Mouse (Mus musculus) forebrain, embryonic 15.5 days (tissue): ENCODE measurements at regions not wholly inside any gene's neighbourhood (a gene's known extent, or its start where the extent isn't known, plus 50 kb on each side); places are given as distances from the start of the nearest gene placed in this dataset.

Experiments used
- ATAC-seq: fragments of 200-750 bp; cut with Nextera tagmentation; replicated peaks from 2 replicates; pipeline ENCODE4 v1.8.0; 2017; ENCODE audit warnings: mild to moderate bottlenecking, moderate TSS enrichment, moderate library complexity
- H3K27ac ChIP-seq: fragments of 300-500 bp; sonication (generic); replicated peaks from 2 replicates; pipeline ENCODE4 v1.5.1; 2015; ENCODE audit warnings: mild to moderate bottlenecking, inconsistent platforms
- H3K27me3 ChIP-seq: fragments of 300-500 bp; sonication (generic); 2 replicates; pipeline ENCODE4 v1.6.1; 2015; ENCODE audit warnings: inconsistent platforms
- H3K36me3 ChIP-seq: fragments of 300-500 bp; sonication (generic); 2 replicates; pipeline ENCODE4 v1.6.1; 2015; ENCODE audit warnings: mild to moderate bottlenecking, inconsistent platforms
- H3K4me1 ChIP-seq: fragments of 300-500 bp; sonication (generic); 2 replicates; pipeline ENCODE4 v1.6.1; 2015; ENCODE audit warnings: inconsistent platforms
- H3K4me2 ChIP-seq: fragments of 300-500 bp; sonication (generic); replicated peaks from 2 replicates; pipeline ENCODE4 v1.6.1; 2015; ENCODE audit warnings: mild to moderate bottlenecking, inconsistent platforms
- H3K4me3 ChIP-seq: fragments of 300-500 bp; sonication (generic); 2 replicates; pipeline ENCODE4 v1.5.1; 2015; ENCODE audit warnings: mild to moderate bottlenecking, inconsistent platforms
- H3K9ac ChIP-seq: fragments of 300-500 bp; sonication (generic); replicated peaks from 2 replicates; pipeline ENCODE4 v1.6.1; 2015; ENCODE audit warnings: mild to moderate bottlenecking, inconsistent platforms
- H3K9me3 ChIP-seq: fragments of 300-500 bp; sonication (generic); 2 replicates; pipeline ENCODE4 v1.6.1; 2016; ENCODE audit warnings: inconsistent platforms
- WGBS: fragments of 180-500 bp; shearing (Covaris S2); methylation state at CpG from one replicate; pipeline ENCODE4 v1.1.7; 2015; ENCODE audit warnings: mixed read lengths; 5-methylcytosine and 5-hydroxymethylcytosine counted together

DNA sequence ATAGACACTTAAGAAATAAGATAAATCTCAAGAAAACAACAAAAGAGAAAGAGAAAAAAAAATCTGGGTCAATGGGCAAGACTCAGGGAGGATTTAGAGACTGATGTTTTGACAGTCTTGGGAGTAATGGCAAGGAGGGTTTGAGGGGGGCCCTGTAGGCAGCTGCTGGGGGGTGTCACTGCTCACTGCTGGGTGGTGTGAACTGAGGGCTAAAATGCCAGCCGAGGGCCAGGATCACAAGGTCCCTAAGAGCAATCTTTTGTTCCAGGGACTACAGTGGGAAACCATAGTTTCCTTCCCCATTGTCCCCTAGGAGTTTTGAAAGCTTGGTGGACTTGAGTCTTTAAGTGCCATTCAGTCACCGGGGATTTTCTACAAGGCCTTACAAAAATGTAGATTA lies 304.8 kb downstream of the Klf5 start:
- no peak overlapping the region for H3K4me2 ChIP-seq
- H3K4me1 ChIP-seq, result no peaks in the 10 kb centered on the region
- no peaks in the 10 kb centered on the region for H3K27me3 ChIP-seq
- no peaks in the 10 kb centered on the region for H3K36me3 ChIP-seq
- H3K9ac ChIP-seq, result no peak overlapping the region
- no peak overlapping the region for H3K4me3 ChIP-seq
- ATAC-seq, result no peak; the same call in 1 of the 2 replicates
- WGBS, result 27% methylated on average over 2 of the region's 2 CpGs
- H3K27ac ChIP-seq, result no peak overlapping the region
- H3K9me3 ChIP-seq, result no peaks in the 10 kb centered on the region

DNA sequence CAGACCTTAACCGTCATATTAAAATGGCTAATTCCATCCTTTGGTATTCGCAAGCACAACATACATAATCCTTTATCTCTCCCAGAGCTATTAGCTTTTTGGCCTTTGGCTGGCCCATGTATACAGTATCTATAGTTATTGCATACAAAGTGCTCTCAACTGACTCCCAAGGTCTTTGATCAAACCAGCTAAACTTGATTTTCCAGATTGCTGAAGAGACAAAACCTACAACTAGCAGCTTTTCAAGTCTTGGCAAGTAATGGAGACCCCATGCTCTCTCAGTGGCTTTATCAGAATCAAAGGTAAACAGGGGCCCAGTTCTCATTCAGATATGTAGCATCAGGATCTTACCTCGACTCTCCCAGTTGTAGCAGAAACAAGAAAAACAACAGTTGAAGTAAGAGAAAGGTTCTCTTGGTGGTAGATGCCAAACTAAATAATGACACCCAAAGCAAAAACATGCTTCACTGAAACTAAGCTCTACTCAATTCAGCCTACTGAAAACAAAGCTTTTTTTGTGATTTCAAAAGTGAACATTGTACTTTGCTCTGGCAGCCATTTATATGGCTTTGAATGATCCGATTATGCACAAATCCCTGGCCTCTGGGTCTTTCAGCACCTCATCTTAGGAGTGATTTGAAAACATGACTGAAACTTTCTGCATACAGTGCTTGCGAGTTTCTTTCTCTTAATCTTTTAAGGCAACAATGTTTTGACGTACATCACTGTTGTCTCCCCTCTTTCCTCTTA lies 307.0 kb downstream of the Klf5 start:
- Histone ChIP-seq H3K4me1 (no peaks in the 10 kb centered on the region), H3K9ac (no peak overlapping the region), H3K27me3 (no peaks in the 10 kb centered on the region), H3K27ac (no peak overlapping the region), H3K36me3 (no peaks in the 10 kb centered on the region), H3K4me3 (no peak overlapping the region), H3K9me3 (no peaks in the 10 kb centered on the region), H3K4me2 (no peak overlapping the region)
- ATAC-seq, result no peak
- 58% methylated on average over 6 of the region's 6 CpGs for WGBS

GRCm38 (mm10) chr14:99609003-99609402 lies 310.5 kb downstream of the Klf5 start:
- Histone ChIP-seq H3K4me2 (no peak overlapping the region), H3K27me3 (no peaks in the 10 kb centered on the region), H3K27ac (no peak overlapping the region), H3K36me3 (no peaks in the 10 kb centered on the region), H3K9ac (no peak overlapping the region), H3K9me3 (no peaks in the 10 kb centered on the region), H3K4me3 (no peak overlapping the region), H3K4me1 (no peaks in the 10 kb centered on the region)
- WGBS, result 97% methylated on average over 2 of the region's 2 CpGs
- no peak for ATAC-seq

DNA sequence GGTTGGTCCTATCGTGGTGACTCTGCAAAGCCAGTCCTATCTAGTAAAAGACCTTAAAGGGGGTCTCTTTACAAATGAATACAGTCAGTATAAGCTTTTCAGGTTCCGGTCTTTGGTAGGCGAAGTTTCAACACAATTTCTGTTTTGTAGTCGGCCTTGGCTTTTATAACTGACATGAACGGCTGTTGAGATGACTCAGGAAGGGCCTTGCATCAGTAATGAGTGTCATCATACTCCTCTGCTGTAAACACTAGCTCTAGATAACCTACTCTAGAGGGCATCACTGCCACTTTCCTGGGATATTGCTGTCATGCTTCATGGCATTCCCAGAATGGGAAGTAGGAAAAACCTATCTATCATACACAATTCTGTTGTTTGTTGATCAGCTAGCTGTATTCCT lies 312.9 kb downstream of the Klf5 start:
- no peaks in the 10 kb centered on the region for H3K9me3 ChIP-seq
- no peaks in the 10 kb centered on the region for H3K27me3 ChIP-seq
- no peak overlapping the region for H3K4me2 ChIP-seq
- no peak overlapping the region for H3K9ac ChIP-seq
- no peak for ATAC-seq
- 95% methylated on average over 5 of the region's 5 CpGs for WGBS
- no peaks in the 10 kb centered on the region for H3K4me1 ChIP-seq
- H3K36me3 ChIP-seq, result no peaks in the 10 kb centered on the region
- no peak overlapping the region for H3K4me3 ChIP-seq
- no peak overlapping the region for H3K27ac ChIP-seq

DNA sequence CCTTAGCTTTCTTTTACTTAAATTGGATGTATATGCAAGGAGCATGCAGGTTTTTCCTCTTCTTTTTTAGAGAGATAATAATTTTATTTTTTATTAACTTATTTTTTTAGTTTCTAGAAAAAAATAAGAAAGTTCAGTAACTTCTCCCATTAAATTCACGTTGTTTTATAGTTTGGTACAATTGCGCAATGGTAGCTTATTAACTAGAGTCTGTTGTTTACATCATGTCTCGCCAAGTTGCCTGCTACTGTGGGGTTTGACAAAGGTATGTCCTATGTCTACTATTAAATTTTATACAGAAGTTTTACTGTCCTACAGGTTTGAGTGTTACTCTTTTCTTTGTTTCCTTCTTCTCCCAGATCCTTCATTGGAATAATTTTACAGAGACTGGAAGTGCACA lies 313.6 kb downstream of the Klf5 start:
- Histone ChIP-seq H3K27me3 (no peaks in the 10 kb centered on the region), H3K27ac (no peak overlapping the region), H3K9me3 (no peaks in the 10 kb centered on the region), H3K9ac (no peak overlapping the region), H3K4me1 (peaks cover 4% of the 10 kb centered on the region; the same call in 1 of the 2 replicates), H3K4me2 (no peak overlapping the region), H3K36me3 (no peaks in the 10 kb centered on the region), H3K4me3 (no peak overlapping the region)
- no peak for ATAC-seq
- 94% methylated on average over 3 of the region's 3 CpGs for WGBS

GRCm38 (mm10) chr14:99614748-99615147 lies 316.3 kb downstream of the Klf5 start:
- Histone ChIP-seq H3K9ac (no peak overlapping the region), H3K36me3 (no peaks in the 10 kb centered on the region), H3K27me3 (no peaks in the 10 kb centered on the region), H3K9me3 (no peaks in the 10 kb centered on the region), H3K4me1 (peaks cover 4% of the 10 kb centered on the region; the same call in 1 of the 2 replicates), H3K27ac (no peak overlapping the region), H3K4me3 (no peak overlapping the region), H3K4me2 (no peak overlapping the region)
- no peak for ATAC-seq
- WGBS, result 91% methylated on average over 3 of the region's 3 CpGs

- H3K9me3 ChIP-seq, result no peaks in the 10 kb centered on the region
- H3K9ac ChIP-seq, result no peak overlapping the region
- 38% methylated on average over 7 of the region's 7 CpGs for WGBS
- H3K27ac ChIP-seq, result no peak overlapping the region
- H3K36me3 ChIP-seq, result no peaks in the 10 kb centered on the region
- H3K27me3 ChIP-seq, result no peaks in the 10 kb centered on the region
- no peak overlapping the region for H3K4me3 ChIP-seq
- H3K4me2 ChIP-seq, result no peak overlapping the region
- peaks cover 4% of the 10 kb centered on the region; the same call in 1 of the 2 replicates for H3K4me1 ChIP-seq
- no peak for ATAC-seq
Measured at GRCm38 (mm10) chr14:99616655-99617335, 318.3 kb downstream of the Klf5 start.

GRCm38 (mm10) chr14:99617374-99617773 lies 318.9 kb downstream of the Klf5 start:
- no peak overlapping the region for H3K27ac ChIP-seq

DNA sequence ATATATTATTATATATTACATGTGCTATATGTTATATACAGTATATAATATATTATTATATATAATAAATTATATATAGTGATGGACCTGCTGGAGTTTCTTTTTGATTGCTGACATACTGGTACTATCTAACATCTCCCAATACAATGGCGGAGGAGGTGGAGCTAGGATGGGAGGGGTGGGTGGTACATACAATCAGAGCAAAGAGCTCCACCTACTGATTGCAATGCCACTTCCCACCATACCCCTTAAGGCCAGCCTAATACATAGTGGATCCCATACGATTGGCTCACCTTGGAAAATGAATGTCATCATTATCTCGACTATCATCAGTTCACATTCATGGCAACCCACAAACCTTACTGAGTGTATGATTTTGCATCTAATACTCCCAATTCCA lies 323.0 kb downstream of the Klf5 start:
- no peak for ATAC-seq
- peaks cover 4% of the 10 kb centered on the region; the same call in 1 of the 2 replicates for H3K4me1 ChIP-seq
- H3K4me3 ChIP-seq, result no peak overlapping the region
- no peak overlapping the region for H3K4me2 ChIP-seq
- H3K9ac ChIP-seq, result no peak overlapping the region
- no peak overlapping the region for H3K27ac ChIP-seq
- H3K27me3 ChIP-seq, result no peaks in the 10 kb centered on the region
- no peaks in the 10 kb centered on the region for H3K36me3 ChIP-seq
- 84% methylated on average over 3 of the region's 3 CpGs for WGBS
- no peaks in the 10 kb centered on the region for H3K9me3 ChIP-seq

More at GRCm38 (mm10) chr14:99617374-99617773, 318.9 kb downstream of the Klf5 start:
- Histone ChIP-seq H3K4me3 (no peak overlapping the region), H3K36me3 (no peaks in the 10 kb centered on the region), H3K9me3 (no peaks in the 10 kb centered on the region), H3K4me1 (peaks cover 4% of the 10 kb centered on the region; the same call in 1 of the 2 replicates), H3K9ac (no peak overlapping the region), H3K27me3 (no peaks in the 10 kb centered on the region), H3K4me2 (no peak overlapping the region)
- no peak for ATAC-seq
- 86% methylated on average over 2 of the region's 2 CpGs for WGBS

GRCm38 (mm10) chr14:99624380-99625327 lies 326.2 kb downstream of the Klf5 start:
- H3K4me2 ChIP-seq, result no peak overlapping the region
- ATAC-seq, result no peak
- no peaks in the 10 kb centered on the region for H3K36me3 ChIP-seq
- no peaks in the 10 kb centered on the region for H3K9me3 ChIP-seq
- H3K27ac ChIP-seq, result no peak overlapping the region
- H3K4me1 ChIP-seq, result no peaks in the 10 kb centered on the region
- H3K27me3 ChIP-seq, result no peaks in the 10 kb centered on the region
- no peak overlapping the region for H3K9ac ChIP-seq
- 91% methylated on average over 10 of the region's 10 CpGs for WGBS
- H3K4me3 ChIP-seq, result no peak overlapping the region

DNA sequence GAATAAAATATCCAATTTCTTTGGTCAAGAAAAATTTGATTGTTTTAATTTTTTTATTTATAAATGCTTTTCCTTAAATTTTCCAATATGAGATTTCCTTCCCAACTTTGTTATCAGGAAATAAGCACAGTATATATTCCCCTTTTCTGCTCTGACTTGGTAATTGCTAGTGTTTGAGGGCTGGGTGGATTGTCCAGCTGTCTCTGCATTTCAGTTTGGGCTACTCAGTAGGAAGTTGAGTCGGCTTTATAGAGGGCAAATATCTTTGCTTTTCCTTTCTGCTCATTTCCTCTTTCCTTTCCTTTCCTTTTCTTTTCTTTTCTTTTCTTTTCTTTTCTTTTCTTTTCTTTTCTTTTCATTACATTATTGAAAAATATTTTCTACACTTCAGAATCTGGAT lies 329.1 kb downstream of the Klf5 start:
- H3K4me2 ChIP-seq, result no peak overlapping the region
- no peaks in the 10 kb centered on the region for H3K36me3 ChIP-seq
- ATAC-seq, result no peak
- no peaks in the 10 kb centered on the region for H3K4me1 ChIP-seq
- H3K27me3 ChIP-seq, result no peaks in the 10 kb centered on the region
- no peak overlapping the region for H3K9ac ChIP-seq
- no peaks in the 10 kb centered on the region for H3K9me3 ChIP-seq
- no peak overlapping the region for H3K27ac ChIP-seq
- 79% methylated on average over 1 of the region's 1 CpGs for WGBS
- no peak overlapping the region for H3K4me3 ChIP-seq

- H3K4me1 ChIP-seq, result no peaks in the 10 kb centered on the region
- no peaks in the 10 kb centered on the region for H3K9me3 ChIP-seq
- no peak overlapping the region for H3K9ac ChIP-seq
- no peak for ATAC-seq
- no peak overlapping the region for H3K4me2 ChIP-seq
- 81% methylated on average over 10 of the region's 10 CpGs for WGBS
- H3K27ac ChIP-seq, result no peak overlapping the region
- no peaks in the 10 kb centered on the region for H3K27me3 ChIP-seq
- no peak overlapping the region for H3K4me3 ChIP-seq
- no peaks in the 10 kb centered on the region for H3K36me3 ChIP-seq
Measured at GRCm38 (mm10) chr14:99631092-99631491, 332.6 kb downstream of the Klf5 start.
